Mouse (Mus musculus) spleen, postnatal 4 days (tissue): ENCODE results near the gene Spsb2.

Experiments used
- DNase-seq, 2 experiments: peaks; one replicate each; pipeline ENCODE4 v3.0.0; 2022; ENCODE audit warnings: low spot score in 2 of 2

Spsb2 gene

GRCm38 (mm10) chr6:124808358-124809012 lies at the start of gene Spsb2:
Gene Spsb2 (plus strand): TSS chr6:124808661.
- peak; percentile 70 to 87 for DNase-seq

- DNase-seq = no peak
Observed at GRCm38 (mm10) chr6:124758849-124759232, 49.6 kb upstream of the Spsb2 start.

GRCm38 (mm10) chr6:124759259-124759658 lies 49.2 kb upstream of the Spsb2 start:
- peak; percentile 82 to 92 for DNase-seq

- peak in 1 of 2 experiments; percentile 54 for DNase-seq
Observed at GRCm38 (mm10) chr6:124765951-124766350, 42.5 kb upstream of the Spsb2 start.

GRCm38 (mm10) chr6:124767536-124767919 lies 40.9 kb upstream of the Spsb2 start:
- DNase-seq = peak in 1 of 2 experiments; percentile 55

GRCm38 (mm10) chr6:124767920-124768703 lies 40.3 kb upstream of the Spsb2 start:
- DNase-seq = peak in 1 of 2 experiments; percentile 59

GRCm38 (mm10) chr6:124768704-124769044 lies 39.8 kb upstream of the Spsb2 start:
- no peak for DNase-seq

GRCm38 (mm10) chr6:124769101-124769765 lies 39.2 kb upstream of the Spsb2 start, which contains the start of gene Eno2:
Gene Eno2 (minus strand): TSS chr6:124769673.
- peak in 1 of 2 experiments; percentile 62 for DNase-seq

GRCm38 (mm10) chr6:124770013-124770412 lies 38.4 kb upstream of the Spsb2 start:
- DNase-seq = no peak

GRCm38 (mm10) chr6:124770511-124770910 lies 38.0 kb upstream of the Spsb2 start:
- no peak for DNase-seq

GRCm38 (mm10) chr6:124779222-124779983 lies 29.1 kb upstream of the Spsb2 start, which contains the start of gene Lrrc23:
Gene Lrrc23 (minus strand): TSS chr6:124779727.
- no peak for DNase-seq

GRCm38 (mm10) chr6:124779984-124780416 lies 28.5 kb upstream of the Spsb2 start:
- DNase-seq = no peak

GRCm38 (mm10) chr6:124780917-124781316 lies 27.5 kb upstream of the Spsb2 start:
- DNase-seq = no peak

GRCm38 (mm10) chr6:124782436-124782835 lies 26.0 kb upstream of the Spsb2 start:
- no peak for DNase-seq

- DNase-seq = no peak
Observed at GRCm38 (mm10) chr6:124786756-124787420, 21.6 kb upstream of the Spsb2 start.

- no peak for DNase-seq
Observed at GRCm38 (mm10) chr6:124787722-124788121, 20.7 kb upstream of the Spsb2 start.

GRCm38 (mm10) chr6:124789519-124789918 lies 18.9 kb upstream of the Spsb2 start:
- DNase-seq = no peak

- DNase-seq = no peak
Observed at GRCm38 (mm10) chr6:124790121-124790520, 18.3 kb upstream of the Spsb2 start.

GRCm38 (mm10) chr6:124791911-124792310 lies 16.6 kb upstream of the Spsb2 start:
- DNase-seq = no peak

- DNase-seq = no peak
Observed at GRCm38 (mm10) chr6:124795781-124796180, 12.7 kb upstream of the Spsb2 start.

GRCm38 (mm10) chr6:124796200-124796599 lies 12.3 kb upstream of the Spsb2 start:
- DNase-seq = no peak
